Mouse (Mus musculus) kidney, postnatal 0 days (tissue): ENCODE results near the gene Ghrhr. TPM values are rescaled to one million over a fixed set of nuclear protein-coding genes. Genes with fewer than 3 reads are reported as not detected.

Experiments used
- ATAC-seq: fragments of 200-750 bp; cut with Nextera tagmentation; replicated peaks from 2 replicates; pipeline ENCODE4 v1.8.0; 2017; ENCODE audit warnings: low read depth, moderate number of reproducible peaks, moderate TSS enrichment, moderate library complexity; ENCODE audit not compliant: low FRiP score
- DNase-seq: peaks from one replicate; pipeline ENCODE4 v3.0.0-alpha.2; 2016; ENCODE audit warnings: low spot score
- H3K27ac ChIP-seq: fragments of 300-500 bp; sonication (generic); 2 replicates; pipeline ENCODE4 v1.5.1; 2014; ENCODE audit warnings: mild to moderate bottlenecking
- H3K27me3 ChIP-seq: fragments of 300-500 bp; sonication (generic); 2 replicates; pipeline ENCODE4 v1.6.1; 2014; ENCODE audit warnings: low read length, mixed read lengths; ENCODE audit not compliant: insufficient read depth
- H3K36me3 ChIP-seq: fragments of 300-500 bp; sonication (generic); 2 replicates; pipeline ENCODE4 v1.6.1; 2014; ENCODE audit warnings: low read length, mixed read lengths; ENCODE audit not compliant: insufficient read depth
- H3K4me1 ChIP-seq: fragments of 300-500 bp; sonication (generic); replicated peaks from 2 replicates; pipeline ENCODE4 v1.6.1; 2014; ENCODE audit warnings: antibody characterized with exemption, low read length, mixed read lengths; ENCODE audit not compliant: insufficient read depth
- H3K4me2 ChIP-seq: fragments of 300-500 bp; sonication (generic); 2 replicates; pipeline ENCODE4 v1.6.1; 2014; ENCODE audit warnings: mild to moderate bottlenecking, low read length, moderate library complexity, mixed read lengths
- H3K4me3 ChIP-seq: fragments of 300-500 bp; sonication (generic); replicated peaks from 2 replicates; pipeline ENCODE4 v1.5.1; 2014; ENCODE audit warnings: low read depth, low read length
- H3K9ac ChIP-seq: fragments of 300-500 bp; sonication (generic); 2 replicates; pipeline ENCODE4 v1.6.1; 2014; ENCODE audit warnings: low read depth, low read length
- H3K9me3 ChIP-seq: fragments of 300-500 bp; sonication (generic); replicated peaks from 2 replicates; pipeline ENCODE4 v1.6.1; 2016; ENCODE audit warnings: low read length, inconsistent platforms, mixed read lengths
- CTCF ChIP-seq: IDR thresholded peaks from 2 replicates; pipeline ENCODE4 v1.5.1; 2016; ENCODE audit warnings: antibody characterized with exemption, low read depth, mild to moderate bottlenecking, moderate library complexity
- WGBS: fragments of 180-500 bp; shearing (Covaris S2); extraction: QIAGEN DNeasy Blood & Tissue Kit; methylation state at CpG from one replicate; pipeline ENCODE4 v1.1.7; 2014; 5-methylcytosine and 5-hydroxymethylcytosine counted together
- polyA plus RNA-seq: library from polyadenylated mRNA; unstranded; fragments of >200 nt; fragmentation: Nextera tagmentation; extraction: Ambion mirVana; gene quantifications from 2 replicates; pipeline ENCODE4 v1.2.1, GENCODE M21; 2015

The Ghrhr gene
- 0.17 and 0.59 TPM in 2 replicates for polyA plus RNA-seq

DNA sequence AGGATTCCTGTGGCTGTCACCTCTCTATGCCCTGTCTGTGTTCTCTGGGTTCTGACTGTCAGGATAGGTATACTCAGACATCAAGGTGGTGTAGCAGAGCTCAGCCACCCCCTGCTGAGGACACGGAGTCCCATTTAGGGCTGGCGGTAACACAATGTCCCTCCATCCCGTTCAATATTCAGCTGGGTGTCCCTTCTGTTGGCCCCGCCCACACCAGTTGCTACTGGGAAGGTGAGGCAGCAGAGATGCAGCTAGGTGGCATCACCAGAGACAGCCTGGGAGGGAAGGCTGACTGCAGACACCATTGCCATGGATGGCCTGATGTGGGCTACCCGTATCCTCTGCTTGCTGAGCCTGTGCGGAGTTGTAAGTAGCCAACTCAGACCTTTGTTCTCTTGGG, at the start of gene Ghrhr:
Gene Ghrhr, plus strand, starts transcription at position 220 of the 400 bp plus-strand sequence.
- no peaks in the 10 kb centered on the region for H3K27me3 ChIP-seq
- no peaks in the 10 kb centered on the region for H3K36me3 ChIP-seq
- no peaks in the 10 kb centered on the region for H3K9me3 ChIP-seq
- H3K4me1 ChIP-seq: no peaks in the 10 kb centered on the region
- no peak within 1 kb of the TSS for H3K27ac ChIP-seq
- 76% methylated on average over 6 of the region's 6 CpGs for WGBS
- DNase-seq: no peak
- H3K4me3 ChIP-seq: no peak within 1 kb of the TSS
- no peak within 1 kb of the TSS for H3K9ac ChIP-seq
- ATAC-seq: no peak
- no peak for TF ChIP-seq CTCF
- H3K4me2 ChIP-seq: no peak within 1 kb of the TSS

DNA sequence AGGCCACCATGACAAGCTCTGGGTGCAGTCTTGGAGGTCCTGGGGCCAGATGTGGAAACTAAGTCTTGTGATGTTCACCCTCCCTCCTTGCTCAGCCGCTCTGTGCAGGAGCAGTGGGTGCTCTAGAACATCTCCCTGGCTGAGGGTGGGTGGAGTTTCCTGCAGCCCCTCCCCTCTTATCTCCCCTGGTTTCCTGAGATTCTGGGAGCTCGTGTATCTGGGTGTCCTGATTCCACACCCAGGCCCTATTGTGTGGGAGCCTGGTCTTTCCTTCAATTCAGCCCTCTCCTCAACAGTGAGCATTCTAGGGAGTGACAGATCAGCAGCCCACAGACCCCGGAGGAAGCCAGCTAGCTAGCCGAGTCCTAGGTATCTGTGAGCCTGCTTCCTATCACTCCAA, 49.8 kb upstream of the Ghrhr start:
- WGBS: 72% methylated on average over 4 of the region's 4 CpGs
- no peak overlapping the region for H3K4me3 ChIP-seq
- 0 out of 2 replicates have a peak, but pooled peaks cover 2% of the 10 kb centered on the region for H3K4me1 ChIP-seq
- no peaks in the 10 kb centered on the region for H3K36me3 ChIP-seq
- DNase-seq (no peak), ATAC-seq (no peak)
- no peak for TF ChIP-seq CTCF
- no peaks in the 10 kb centered on the region for H3K9me3 ChIP-seq
- H3K9ac ChIP-seq: no peak overlapping the region
- H3K4me2 ChIP-seq: no peak overlapping the region
- no peaks in the 10 kb centered on the region for H3K27me3 ChIP-seq
- H3K27ac ChIP-seq: no peak overlapping the region

DNA sequence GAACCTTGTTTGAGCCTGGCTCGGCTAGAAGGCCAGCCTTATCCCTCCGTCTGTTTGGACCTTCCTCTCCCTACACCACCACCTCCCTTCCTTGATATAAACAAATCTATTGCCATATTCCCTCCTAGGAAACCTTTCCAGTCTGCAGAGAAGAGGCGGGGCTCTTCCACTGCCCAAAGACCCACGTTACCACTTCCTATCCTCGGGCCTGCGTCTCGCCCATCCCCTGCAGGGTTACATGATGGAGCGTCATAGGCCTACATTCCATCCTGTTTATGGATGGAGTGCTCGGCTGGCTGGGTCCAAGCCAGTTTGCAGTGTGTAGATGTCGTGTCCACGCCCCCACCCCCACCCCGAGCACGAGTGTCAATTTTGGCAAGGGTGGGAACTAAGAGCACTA, 48.8 kb upstream of the Ghrhr start:
- no peak for DNase-seq
- H3K4me1 ChIP-seq: 0 out of 2 replicates have a peak, but pooled peaks cover 2% of the 10 kb centered on the region

DNA sequence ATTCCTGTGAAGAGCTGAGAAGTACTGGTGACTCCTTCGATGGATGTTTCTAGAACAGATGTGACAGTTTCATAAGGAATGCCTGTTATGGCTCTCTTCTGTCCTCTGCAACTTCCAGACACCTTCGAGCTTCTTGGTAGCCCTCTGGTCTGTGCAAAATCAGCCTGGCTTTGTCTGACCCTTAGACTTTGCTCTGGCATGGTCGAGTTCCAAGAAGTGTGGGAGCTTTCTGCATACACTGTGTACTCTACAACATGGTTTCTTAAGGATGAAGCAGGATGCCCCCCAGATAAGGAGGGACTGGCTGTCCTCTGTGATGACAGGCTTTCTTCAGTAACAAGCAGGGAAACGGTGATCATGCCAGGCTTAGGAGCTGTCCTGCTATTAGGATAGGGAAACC, 47.9 kb upstream of the Ghrhr start:
- H3K4me2 ChIP-seq: no peak overlapping the region
- no peaks in the 10 kb centered on the region for H3K9me3 ChIP-seq
- DNase-seq (no peak), ATAC-seq (0 out of 2 replicates have a peak, but pooled peaks have one; percentile 42)
- no peak overlapping the region for H3K9ac ChIP-seq
- no peak overlapping the region for H3K4me3 ChIP-seq
- no peak overlapping the region for H3K27ac ChIP-seq
- H3K4me1 ChIP-seq: 0 out of 2 replicates have a peak, but pooled peaks cover 2% of the 10 kb centered on the region
- no peak for TF ChIP-seq CTCF
- no peaks in the 10 kb centered on the region for H3K36me3 ChIP-seq
- 76% methylated on average over 4 of the region's 4 CpGs for WGBS
- no peaks in the 10 kb centered on the region for H3K27me3 ChIP-seq

More for the DNA sequence above, 48.8 kb upstream of the Ghrhr start:
- ATAC-seq: no peak
- no peak overlapping the region for H3K4me3 ChIP-seq
- H3K9ac ChIP-seq: no peak overlapping the region
- H3K27ac ChIP-seq: no peak overlapping the region
- TF ChIP-seq CTCF: no peak
- H3K27me3 ChIP-seq: no peaks in the 10 kb centered on the region
- no peaks in the 10 kb centered on the region for H3K36me3 ChIP-seq
- H3K9me3 ChIP-seq: no peaks in the 10 kb centered on the region
- H3K4me2 ChIP-seq: no peak overlapping the region
- 79% methylated on average over 13 of the region's 13 CpGs for WGBS

DNA sequence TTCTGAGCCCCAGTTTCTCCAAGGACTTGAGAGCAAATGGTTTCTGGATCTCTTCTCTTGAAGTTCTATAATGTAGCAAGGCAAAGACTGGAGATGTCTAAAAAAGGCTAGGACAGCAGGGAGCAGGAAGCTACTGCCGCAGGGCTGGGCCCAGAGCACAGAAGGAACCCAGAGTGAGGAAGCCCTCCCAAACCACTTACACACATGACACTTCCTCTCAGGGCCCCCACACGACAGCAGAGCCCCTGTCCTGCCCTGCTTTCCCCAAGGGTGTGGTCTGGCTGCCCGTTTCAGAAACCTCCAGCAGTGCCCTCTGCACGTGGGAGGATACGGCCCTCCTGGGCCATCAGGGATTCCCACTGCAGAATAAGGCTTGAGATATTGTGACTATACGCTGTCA, 44.8 kb upstream of the Ghrhr start:
- no peak overlapping the region for H3K4me2 ChIP-seq
- no peaks in the 10 kb centered on the region for H3K9me3 ChIP-seq
- no peaks in the 10 kb centered on the region for H3K36me3 ChIP-seq
- H3K4me3 ChIP-seq: no peak overlapping the region
- H3K27ac ChIP-seq: no peak overlapping the region
- no peak for DNase-seq
- no peak for TF ChIP-seq CTCF
- WGBS: 42% methylated on average over 6 of the region's 6 CpGs
- no peaks in the 10 kb centered on the region for H3K4me1 ChIP-seq
- H3K9ac ChIP-seq: no peak overlapping the region
- no peak for ATAC-seq
- H3K27me3 ChIP-seq: no peaks in the 10 kb centered on the region

DNA sequence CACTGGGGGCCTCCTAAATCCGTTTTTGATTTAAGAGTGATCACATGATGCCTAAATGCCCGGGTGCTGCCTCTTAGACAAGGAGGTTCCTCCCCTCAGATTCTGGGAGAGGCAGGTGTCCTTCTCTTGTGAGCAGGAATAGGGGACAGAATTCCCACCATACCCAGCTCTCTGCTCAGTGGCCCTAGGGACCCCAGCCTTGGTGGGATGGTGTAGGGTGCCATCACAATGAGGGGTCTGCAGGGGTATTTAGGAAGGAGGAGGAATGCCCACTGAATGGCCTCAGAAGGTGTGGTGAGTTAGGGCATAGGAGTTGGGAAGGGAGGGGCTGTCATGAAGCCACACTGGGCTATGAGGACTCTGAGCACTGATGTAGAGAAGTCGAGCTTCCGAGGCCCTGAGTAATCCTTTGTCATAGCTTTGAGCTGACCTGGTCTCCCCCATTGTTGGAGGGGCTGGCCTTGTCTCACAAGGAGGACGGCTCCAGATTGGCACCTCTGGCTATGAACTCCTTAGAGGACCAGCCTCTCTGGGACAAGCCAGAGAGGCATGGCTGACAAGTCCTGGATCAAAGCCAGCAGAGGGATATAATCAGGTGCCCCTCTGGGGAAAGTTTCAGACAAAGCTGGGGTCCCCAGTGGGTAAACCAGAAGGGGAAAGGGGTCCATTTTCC, 43.9 kb upstream of the Ghrhr start:
- H3K4me2 ChIP-seq: no peak overlapping the region
- no peak for DNase-seq
- no peak overlapping the region for H3K9ac ChIP-seq
- H3K27ac ChIP-seq: no peak overlapping the region
- no peak for ATAC-seq
- H3K4me3 ChIP-seq: no peak overlapping the region
- WGBS: 45% methylated on average over 5 of the region's 5 CpGs
- 0 out of 2 replicates have a peak, but pooled peaks cover 3% of the 10 kb centered on the region for H3K4me1 ChIP-seq
- H3K27me3 ChIP-seq: no peaks in the 10 kb centered on the region
- no peak for TF ChIP-seq CTCF
- H3K36me3 ChIP-seq: no peaks in the 10 kb centered on the region
- H3K9me3 ChIP-seq: no peaks in the 10 kb centered on the region
